Mouse (Mus musculus): ENCODE measurements around the gene Cyb5r3.

DNA sequence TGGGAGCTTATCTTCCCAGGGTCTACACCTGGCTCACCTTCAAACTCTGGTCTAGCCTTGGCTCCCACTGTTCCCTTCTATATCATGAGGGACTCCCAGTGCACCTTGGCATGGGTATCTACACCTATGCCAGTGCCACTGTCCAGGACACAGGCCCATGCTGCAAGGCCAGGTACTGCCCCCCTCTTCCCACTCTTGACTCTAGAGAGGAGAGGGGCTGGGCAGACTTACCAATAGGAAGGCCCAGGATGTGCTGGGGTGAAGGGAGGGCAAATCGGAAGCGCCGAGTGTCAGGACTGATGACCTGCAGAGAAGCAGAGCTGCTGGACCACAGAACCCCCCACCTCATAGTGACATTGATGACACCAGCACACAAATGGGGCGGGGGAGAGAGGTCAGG, 10.4 kb downstream of the Cyb5r3 start:
- no peak for TF ChIP-seq MAX (IDR thresholded peaks at IDR 0.05; ENCODE audit: low read depth)
- no peak for TF ChIP-seq POLR2A (IDR thresholded peaks at IDR 0.05; ENCODE audit: insufficient read length, low read depth)
- TF ChIP-seq REST (IDR thresholded peaks at IDR 0.05; ENCODE audit: insufficient read depth, insufficient read length), result no peak
- TF ChIP-seq MYOD1 (IDR thresholded peaks at IDR 0.05; ENCODE audit: control insufficient read depth in 1 of 3, insufficient read length in 2 of 3, low read depth in 2 of 3), result no peak
- TF ChIP-seq CEBPB (IDR thresholded peaks at IDR 0.05; ENCODE audit: insufficient read depth, poor library complexity, severe bottlenecking), result no peak
- no peak for TF ChIP-seq E2F4 (IDR thresholded peaks at IDR 0.05; ENCODE audit: insufficient read depth)
- TF ChIP-seq TCF12 (IDR thresholded peaks at IDR 0.05; ENCODE audit: insufficient read depth, poor library complexity, severe bottlenecking), result no peak
